Mouse (Mus musculus) C2C12 (cell line): ENCODE measurements at regions not wholly inside any gene's neighbourhood (a gene's known extent, or its start where the extent isn't known, plus 50 kb on each side); places are given as distances from the start of the nearest gene placed in this dataset.

ENCODE experiments used
- H3K27me3 ChIP-seq: one replicate; pipeline ENCODE4 v1.6.1; 2011; ENCODE audit not compliant: control insufficient read depth, insufficient read depth, insufficient read length
- H3K36me3 ChIP-seq: one replicate; pipeline ENCODE4 v1.6.1; 2011; ENCODE audit not compliant: control insufficient read depth, insufficient read depth
- H3K4me3 ChIP-seq: one replicate; pipeline ENCODE4 v1.5.1; 2011; ENCODE audit warnings: mild to moderate bottlenecking, control low read depth; ENCODE audit not compliant: poor library complexity, insufficient read depth, severe bottlenecking
- H3K79me2 ChIP-seq: one replicate; pipeline ENCODE4 v1.6.1; 2011; ENCODE audit not compliant: control insufficient read depth, insufficient read depth
- H3K79me3 ChIP-seq: one replicate; pipeline ENCODE4 v1.6.1; 2011; ENCODE audit warnings: low read depth, control low read depth
- H3ac ChIP-seq: one replicate; pipeline ENCODE3; 2011; ENCODE audit warnings: low read depth; ENCODE audit not compliant: control insufficient read depth, insufficient read length
- CEBPB ChIP-seq: IDR thresholded peaks from one replicate; pipeline ENCODE4 v1.6.1; 2011; ENCODE audit warnings: low read depth, mild to moderate bottlenecking, control low read depth, moderate library complexity
- CTCF ChIP-seq: IDR thresholded peaks from one replicate; pipeline ENCODE4 v1.5.1; 2011; ENCODE audit not compliant: control insufficient read depth, insufficient read depth, insufficient read length
- FOSL1 ChIP-seq: IDR thresholded peaks from one replicate; pipeline ENCODE4 v1.8.0; 2011; ENCODE audit warnings: mild to moderate bottlenecking, low read length; ENCODE audit not compliant: poor library complexity, insufficient read depth, severe bottlenecking
- MAX ChIP-seq: IDR thresholded peaks from one replicate; pipeline ENCODE4 v1.6.1; 2011; ENCODE audit warnings: mild to moderate bottlenecking, control low read depth
- MYOD1 ChIP-seq: IDR thresholded peaks from one replicate; pipeline ENCODE4 v1.6.1; 2011; ENCODE audit warnings: low read depth; ENCODE audit not compliant: control insufficient read depth, insufficient read length
- MYOG ChIP-seq: IDR thresholded peaks from one replicate; pipeline ENCODE4 v1.6.1; 2011; ENCODE audit not compliant: control insufficient read depth, insufficient read length; ENCODE audit errors: extremely low read depth
- USF1 ChIP-seq: IDR thresholded peaks from one replicate; pipeline ENCODE4 v1.6.1; 2011; ENCODE audit warnings: low read depth, mild to moderate bottlenecking, control low read depth, moderate library complexity

GRCm38 (mm10) chr13:111193919-111194318 is 60.9 kb upstream of the Actbl2 start:
- H3K27me3 ChIP-seq = no peaks in the 10 kb centered on the region
- no peak overlapping the region for H3ac ChIP-seq
- no peaks in the 10 kb centered on the region for H3K79me3 ChIP-seq
- H3K79me2 ChIP-seq = no peaks in the 10 kb centered on the region
- TF ChIP-seq MAX (no peak), CEBPB (no peak), CTCF (no peak), FOSL1 (no peak), MYOD1 (no peak), MYOG (no peak), USF1 (no peak)
- no peak overlapping the region for H3K4me3 ChIP-seq
- H3K36me3 ChIP-seq = no peaks in the 10 kb centered on the region

GRCm38 (mm10) chr13:111194337-111194736 is 60.5 kb upstream of the Actbl2 start:
- Histone ChIP-seq H3ac (no peak overlapping the region), H3K79me3 (no peaks in the 10 kb centered on the region), H3K4me3 (no peak overlapping the region), H3K36me3 (no peaks in the 10 kb centered on the region), H3K27me3 (no peaks in the 10 kb centered on the region), H3K79me2 (no peaks in the 10 kb centered on the region)
- TF ChIP-seq CEBPB = no peak

- Histone ChIP-seq H3ac (no peak overlapping the region), H3K4me3 (no peak overlapping the region), H3K27me3 (no peaks in the 10 kb centered on the region), H3K36me3 (no peaks in the 10 kb centered on the region), H3K79me2 (no peaks in the 10 kb centered on the region), H3K79me3 (no peaks in the 10 kb centered on the region)
- no peak for TF ChIP-seq MYOD1
- TF ChIP-seq MYOG = no peak
- no peak for TF ChIP-seq FOSL1
- TF ChIP-seq USF1 = no peak
- no peak for TF ChIP-seq CTCF
- TF ChIP-seq CEBPB = no peak
- no peak for TF ChIP-seq MAX
Observed at GRCm38 (mm10) chr13:111201532-111201931, 53.3 kb upstream of the Actbl2 start.

GRCm38 (mm10) chr13:111204580-111205285 is 50.1 kb upstream of the Actbl2 start:
- no peaks in the 10 kb centered on the region for H3K79me2 ChIP-seq
- H3K27me3 ChIP-seq = no peaks in the 10 kb centered on the region
- no peaks in the 10 kb centered on the region for H3K36me3 ChIP-seq
- H3ac ChIP-seq = no peak overlapping the region
- TF ChIP-seq CEBPB (no peak), MYOG (no peak), FOSL1 (no peak), CTCF (no peak), USF1 (no peak), MYOD1 (no peak), MAX (no peak)
- no peak overlapping the region for H3K4me3 ChIP-seq
- H3K79me3 ChIP-seq = no peaks in the 10 kb centered on the region
